Comparison of ENCODE assay signal across 10 mouse cellular contexts in genomic region chr2:75988779-75989363, GRCm38 (mm10). TPM values are rescaled to one million over a fixed set of nuclear protein-coding genes. Genes with fewer than 3 reads are reported as not detected.
DNase-seq lines count a peak whose midpoint lies in the region; ATAC-seq lines count a peak whose summit lies in the region.
"Had no signal": no experiment of that assay in that cellular context is flagged by ENCODE, and none has a peak within 500 bp of the region (broad histone marks: within the 10 kb centered on the region; RNA-seq: fewer than 3 reads in every experiment).

No protein-coding gene starts in this region.

- ATAC-seq in hindbrain, embryonic 11.5 days (ENCODE audit: low FRiP score) = 0 out of 2 replicates have a peak, but pooled peaks have one; percentile 28
- ATAC-seq in midbrain, embryonic 12.5 days (ENCODE audit: low FRiP score, low read depth) = no peak

- H3K36me3 ChIP-seq in heart, embryonic 10.5 days = no peaks in the 10 kb centered on the region
- no peaks in the 10 kb centered on the region for H3K36me3 ChIP-seq in hindbrain, embryonic 11.5 days (ENCODE audit: control insufficient read depth, insufficient read depth, low read length)
- no peaks in the 10 kb centered on the region for H3K36me3 ChIP-seq in midbrain, embryonic 12.5 days

- 47% methylated on average over 7 of the region's 7 CpGs for WGBS in heart, embryonic 10.5 days
- WGBS in hindbrain, embryonic 11.5 days = 33% methylated on average over 7 of the region's 7 CpGs
- WGBS in midbrain, embryonic 12.5 days = 35% methylated on average over 7 of the region's 7 CpGs

- peaks cover 30% of the 10 kb centered on the region for H3K4me1 ChIP-seq in heart, embryonic 10.5 days
- H3K4me1 ChIP-seq in hindbrain, embryonic 11.5 days (replicated peaks; ENCODE audit: control insufficient read depth, insufficient read depth, low read length) = peaks cover 8% of the 10 kb centered on the region; the same call in 1 of the 2 replicates
- H3K4me1 ChIP-seq in midbrain, embryonic 12.5 days = peaks cover 11% of the 10 kb centered on the region

- peak overlapping the region; percentile 53 for H3K27ac ChIP-seq in heart, embryonic 10.5 days
- H3K27ac ChIP-seq in hindbrain, embryonic 11.5 days (ENCODE audit: low read depth, low read length) = peak overlapping the region; percentile 66
- H3K27ac ChIP-seq in midbrain, embryonic 12.5 days (replicated peaks) = peak overlapping the region; percentile 68

- H3K9ac ChIP-seq in hindbrain, embryonic 11.5 days (ENCODE audit: low read depth, low read length) = peak overlapping the region; percentile 42; the same call in 1 of the 2 replicates
- no peak overlapping the region for H3K9ac ChIP-seq in midbrain, embryonic 12.5 days (replicated peaks)

- no peak overlapping the region for H3K4me3 ChIP-seq in heart, embryonic 10.5 days
- H3K4me3 ChIP-seq in hindbrain, embryonic 11.5 days (ENCODE audit: low read depth, low read length) = no peak overlapping the region
- no peak overlapping the region for H3K4me3 ChIP-seq in midbrain, embryonic 12.5 days

- no peak for DNase-seq in heart, embryonic 10.5 days (ENCODE audit: low spot score)
- no peak for DNase-seq in heart, adult 8-10 months (ENCODE audit: low spot score)
- DNase-seq in ZHBTc4 (ENCODE audit: low read depth, low spot score) = peak; percentile 37
- no peak for DNase-seq in hindbrain, embryonic 11.5 days (ENCODE audit: low spot score)
- no peak for DNase-seq in cerebellum, adult 18-20 months
- no peak for DNase-seq in adrenal gland, postnatal 10 days
- DNase-seq in retina, postnatal 1 day = no peak
- DNase-seq: kidney, postnatal 14 days had no signal

- no peaks in the 10 kb centered on the region for H3K9me3 ChIP-seq in heart, embryonic 10.5 days
- no peaks in the 10 kb centered on the region for H3K9me3 ChIP-seq in hindbrain, embryonic 11.5 days (ENCODE audit: control insufficient read depth, low read length)
- H3K9me3 ChIP-seq in midbrain, embryonic 12.5 days = no peaks in the 10 kb centered on the region

- H3K4me2 ChIP-seq in hindbrain, embryonic 11.5 days (replicated peaks; ENCODE audit: low read depth, low read length) = no peak overlapping the region
- no peak overlapping the region for H3K4me2 ChIP-seq in midbrain, embryonic 12.5 days (replicated peaks)
- H3K4me2 ChIP-seq: liver, embryonic 11.5 days had no signal

- no peaks in the 10 kb centered on the region for H3K27me3 ChIP-seq in heart, embryonic 10.5 days (ENCODE audit: insufficient read depth, poor library complexity, severe bottlenecking)
- no peaks in the 10 kb centered on the region for H3K27me3 ChIP-seq in hindbrain, embryonic 11.5 days (ENCODE audit: control insufficient read depth, insufficient read depth, low read length)
- no peaks in the 10 kb centered on the region for H3K27me3 ChIP-seq in midbrain, embryonic 12.5 days

RNA-seq across cellular contexts. Expression of gene Ttc30a1, which starts 7.1 kb away (rescaled TPM):
- 7.0 and 7.4 TPM in 2 replicates for polyA plus RNA-seq in heart, embryonic 10.5 days (2016; fragmentation: Nextera tagmentation; extraction: Ambion mirVana)
- 1 to 10 TPM; 3.2 to 4.4 (median 4.2) TPM for total RNA-seq in heart, adult 8-10 months (2022)
- polyA plus RNA-seq in hindbrain, embryonic 11.5 days (2014; fragmentation: Nextera tagmentation; extraction: Ambion mirVana) = 9.2 and 12.1 TPM in 2 replicates
- polyA plus RNA-seq in midbrain, embryonic 12.5 days (2016; fragmentation: Nextera tagmentation; extraction: Ambion mirVana) = 9.1 and 9.3 TPM in 2 replicates
- 1 to 10 TPM; 2.4 to 4.5 TPM for total RNA-seq in adrenal gland, postnatal 10 days (2021)

RNA-seq across cellular contexts. Expression of gene Ttc30a2, which starts 10.9 kb away (rescaled TPM):
- 0.60 and 0.64 TPM in 2 replicates for polyA plus RNA-seq in heart, embryonic 10.5 days (2016; fragmentation: Nextera tagmentation; extraction: Ambion mirVana)
- total RNA-seq in heart, adult 8-10 months (2022) = 1 to 10 TPM; 2.1 to 3.5 (median 2.5) TPM
- polyA plus RNA-seq in hindbrain, embryonic 11.5 days (2014; fragmentation: Nextera tagmentation; extraction: Ambion mirVana) = 0.86 and 1.2 TPM in 2 replicates
- 0.63 and 0.70 TPM in 2 replicates for polyA plus RNA-seq in midbrain, embryonic 12.5 days (2016; fragmentation: Nextera tagmentation; extraction: Ambion mirVana)
- total RNA-seq in adrenal gland, postnatal 10 days (2021) = 1 to 10 TPM in 1 of 2 experiments, under 1 TPM in 1; 0.78 to 1.2 TPM

RNA-seq across cellular contexts. Expression of gene Ttc30b, which starts 50.5 kb away (rescaled TPM):
- 6.1 and 8.1 TPM in 2 replicates for polyA plus RNA-seq in heart, embryonic 10.5 days (2016; fragmentation: Nextera tagmentation; extraction: Ambion mirVana)
- total RNA-seq in heart, adult 8-10 months (2022) = 10 to 100 TPM; 14.6 to 20.9 (median 16.8) TPM
- 10.6 and 13.9 TPM in 2 replicates for polyA plus RNA-seq in hindbrain, embryonic 11.5 days (2014; fragmentation: Nextera tagmentation; extraction: Ambion mirVana)
- polyA plus RNA-seq in midbrain, embryonic 12.5 days (2016; fragmentation: Nextera tagmentation; extraction: Ambion mirVana) = 8.8 and 9.7 TPM in 2 replicates
- 10 to 100 TPM; 13.4 to 18.9 TPM for total RNA-seq in adrenal gland, postnatal 10 days (2021)
